Mouse (Mus musculus) heart, adult 2 months (tissue): ENCODE results near the gene Acer1.

Source experiments
- CTCF ChIP-seq: fragments of 200-600 bp; IDR thresholded peaks from 2 replicates; pipeline ENCODE4 v1.8.1; 2022; ENCODE audit warnings: antibody characterized with exemption, mild to moderate bottlenecking, moderate library complexity
- EP300 ChIP-seq: fragments of 200-500 bp; IDR thresholded peaks from 2 replicates; pipeline ENCODE4 v1.6.1; 2011; ENCODE audit warnings: low read depth, low read length, control low read depth; ENCODE audit not compliant: insufficient read depth

DNA sequence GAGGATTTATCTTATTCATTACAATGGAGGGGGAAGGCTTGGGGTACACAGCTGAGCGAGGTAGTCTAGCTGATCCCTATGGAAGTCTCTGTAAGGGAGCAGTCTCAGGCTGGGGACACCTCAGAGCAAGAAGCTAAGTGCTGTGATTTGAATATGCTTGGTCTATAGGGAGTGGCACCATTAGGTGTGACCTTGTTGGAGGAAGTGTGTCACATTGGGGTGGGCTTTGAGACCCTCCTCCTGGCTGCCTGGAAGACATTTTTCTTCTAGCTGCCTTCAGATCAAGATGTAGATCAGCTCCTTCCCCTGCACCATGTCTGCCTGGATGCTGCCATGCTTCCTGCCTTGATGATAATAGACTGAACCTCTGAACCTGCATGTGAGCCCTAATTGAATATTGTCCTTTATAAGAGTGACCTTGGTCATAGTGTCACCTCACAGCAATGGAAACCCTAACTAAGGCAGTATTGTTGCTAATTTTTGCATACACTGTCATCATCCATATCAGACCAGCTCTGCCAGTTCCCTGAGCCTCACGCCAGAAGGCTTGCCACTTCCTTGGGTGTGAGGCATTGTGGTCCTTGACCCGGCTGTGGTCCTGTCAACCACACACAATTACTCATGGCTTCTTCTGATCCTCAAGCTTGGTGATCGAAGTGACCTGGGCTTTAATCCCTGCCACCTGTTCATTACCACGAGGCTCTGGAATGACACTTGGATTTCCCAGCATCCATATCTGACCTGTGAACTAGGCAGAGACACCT lies 19.1 kb downstream of the Acer1 start:
- TF ChIP-seq CTCF (no peak), EP300 (no peak)
